Mouse (Mus musculus): ENCODE results near the gene Agtr2.
"Not testable (repeated sequence)": the region's sequence is repeated elsewhere in the genome, so short reads cannot be mapped to it uniquely, and the experiment has no call there.

Gene Agtr2

GRCm38 (mm10) chrX:21484414-21484813, at the start of gene Agtr2:
TSS of gene Agtr2 (plus strand) at chrX:21484544.
- DNase-seq (ENCODE audit: low spot score in 2 of 2), result no peak

GRCm38 (mm10) chrX:21452519-21452918, 31.8 kb upstream of the Agtr2 start:
- DNase-seq (ENCODE audit: low spot score in 2 of 2), result no peak

- no peak for DNase-seq (ENCODE audit: low spot score in 2 of 2)
Observed at GRCm38 (mm10) chrX:21488111-21488510, 3.8 kb downstream of the Agtr2 start.

- DNase-seq (ENCODE audit: low spot score in 2 of 2), result no peak
Observed at GRCm38 (mm10) chrX:21500242-21500641, 15.9 kb downstream of the Agtr2 start.

GRCm38 (mm10) chrX:21507333-21507732, 23.0 kb downstream of the Agtr2 start:
- DNase-seq (ENCODE audit: low spot score in 2 of 2), result not testable (repeated sequence)

GRCm38 (mm10) chrX:21522590-21522989, 38.2 kb downstream of the Agtr2 start:
- no peak for DNase-seq (ENCODE audit: low spot score in 2 of 2)

Measured in cerebellum, postnatal 4 days (tissue).